Mouse (Mus musculus) testis, adult 2 months (tissue): ENCODE measurements around the gene Wdfy2. TPM values are rescaled to one million over a fixed set of nuclear protein-coding genes. Genes with fewer than 3 reads are reported as not detected.

ENCODE experiments used
- H3K27ac ChIP-seq: fragments of 200-500 bp; 2 replicates; pipeline ENCODE4 v1.5.1; 2012; ENCODE audit warnings: low read depth, low read length; ENCODE audit not compliant: control insufficient read depth, insufficient read depth
- H3K27me3 ChIP-seq: fragments of 200-500 bp; 2 replicates; pipeline ENCODE4 v1.6.1; 2012; ENCODE audit warnings: mild to moderate bottlenecking, low read length, moderate library complexity; ENCODE audit not compliant: control insufficient read depth, insufficient read depth
- H3K36me3 ChIP-seq: fragments of 200-500 bp; 2 replicates; pipeline ENCODE4 v1.6.1; 2012; ENCODE audit warnings: mild to moderate bottlenecking, low read length; ENCODE audit not compliant: control insufficient read depth, insufficient read depth
- H3K4me1 ChIP-seq: fragments of 200-500 bp; 2 replicates; pipeline ENCODE4 v1.6.1; 2012; ENCODE audit warnings: low read length; ENCODE audit not compliant: control insufficient read depth, insufficient read depth
- H3K4me3 ChIP-seq: fragments of 200-500 bp; 2 replicates; pipeline ENCODE4 v1.5.1; 2012; ENCODE audit warnings: low read depth, mild to moderate bottlenecking, low read length, moderate library complexity, mixed read lengths; ENCODE audit not compliant: control insufficient read depth
- CTCF ChIP-seq: fragments of 200-500 bp; IDR thresholded peaks from 2 replicates; pipeline ENCODE4 v1.5.1; 2012; ENCODE audit warnings: low read depth, mild to moderate bottlenecking, inconsistent platforms, low read length, moderate library complexity; ENCODE audit not compliant: control insufficient read depth, insufficient read depth, insufficient replicate concordance
- POLR2A ChIP-seq: fragments of 200-500 bp; IDR thresholded peaks from 2 replicates; pipeline ENCODE4 v1.6.1; 2012; ENCODE audit warnings: low read depth, mild to moderate bottlenecking, inconsistent platforms, low read length, moderate library complexity; ENCODE audit not compliant: control insufficient read depth
- polyA plus RNA-seq: library from polyadenylated mRNA; depleted of rRNA; stranded (reverse); fragments of >200 nt; gene quantifications from 2 replicates; pipeline ENCODE4 v1.2.3, GENCODE M21; 2012; rRNA removed

Gene Wdfy2
- polyA plus RNA-seq, 1 experiment, result 4.1 TPM

- no peak for TF ChIP-seq POLR2A
- TF ChIP-seq CTCF, result no peak
- no peaks in the 10 kb centered on the region for H3K4me1 ChIP-seq
- H3K36me3 ChIP-seq, result no peaks in the 10 kb centered on the region
- H3K27ac ChIP-seq, result no peak overlapping the region
- H3K27me3 ChIP-seq, result no peaks in the 10 kb centered on the region
- H3K4me3 ChIP-seq, result no peak overlapping the region
Observed at GRCm38 (mm10) chr14:62998977-62999376, 161.5 kb downstream of the Wdfy2 start.

- Histone ChIP-seq H3K4me1 (no peaks in the 10 kb centered on the region), H3K27ac (no peak overlapping the region), H3K4me3 (no peak overlapping the region), H3K27me3 (no peaks in the 10 kb centered on the region), H3K36me3 (no peaks in the 10 kb centered on the region)
- TF ChIP-seq POLR2A (no peak), CTCF (no peak)
Observed at GRCm38 (mm10) chr14:63002588-63002987, 165.1 kb downstream of the Wdfy2 start.

Other genes with a start within 250 kb of the Wdfy2 start
- gene Serpine3, start 174.0 kb upstream of the Wdfy2 start, polyA plus RNA-seq, result 0.07 TPM in 1 of 2 replicates, not detected in the other
- 28.2 and 31.7 TPM in 2 replicates for gene Ints6, start 76.5 kb upstream of the Wdfy2 start, polyA plus RNA-seq
- 0.91 TPM in 1 of 2 replicates, not detected in the other for gene Defb48, start 146.8 kb downstream of the Wdfy2 start, polyA plus RNA-seq
- gene Defb47, start 160.4 kb downstream of the Wdfy2 start, polyA plus RNA-seq, result not detected in 2 replicates
- 20.1 TPM in 1 of 2 replicates, not detected in the other for gene Defb43, start 174.1 kb downstream of the Wdfy2 start, polyA plus RNA-seq
- gene Defb42, start 209.3 kb downstream of the Wdfy2 start, polyA plus RNA-seq, result 0.23 and 13.1 TPM in 2 replicates
- 25.4 and 28.6 TPM in 2 replicates for gene Defb30, start 212.3 kb downstream of the Wdfy2 start, polyA plus RNA-seq